Mouse (Mus musculus) CH12.LX (cell line): ENCODE data around the gene Gnat1. TPM values are rescaled to one million over a fixed set of nuclear protein-coding genes. Genes with fewer than 3 reads are reported as not detected.

Experiments used
- DNase-seq: peaks from one replicate; pipeline ENCODE4 v3.0.0-alpha.2; 2013; ENCODE audit errors: extremely low read depth
- H3K27ac ChIP-seq: 2 replicates; pipeline ENCODE4 v1.5.1; 2012; ENCODE audit warnings: low read depth, mild to moderate bottlenecking, control low read depth, moderate library complexity; ENCODE audit not compliant: insufficient read depth
- H3K27me3 ChIP-seq: replicated peaks from 2 replicates; pipeline ENCODE3; 2012; ENCODE audit warnings: inconsistent platforms
- H3K36me3 ChIP-seq, 2 experiments: replicated peaks in 1 of 2; 2 replicates each; pipeline versions ENCODE3 to v1.6.1; 2012; ENCODE audit warnings: inconsistent platforms in 1 of 2, low read length in 1 of 2, mild to moderate bottlenecking in 1 of 2, mixed read lengths in 1 of 2, moderate library complexity in 1 of 2; ENCODE audit not compliant: control insufficient read depth in 1 of 2, insufficient read depth in 1 of 2
- H3K4me1 ChIP-seq, 2 experiments: 2 replicates each; pipeline ENCODE4 v1.6.1; 2012; ENCODE audit warnings: inconsistent platforms in 1 of 2, moderate library complexity in 1 of 2; ENCODE audit not compliant: insufficient read depth in 2 of 2, control insufficient read depth in 1 of 2
- H3K4me2 ChIP-seq: 2 replicates; pipeline ENCODE4 v1.6.1; 2012; ENCODE audit warnings: low read depth, mild to moderate bottlenecking, control low read depth; ENCODE audit not compliant: poor library complexity, insufficient read depth, severe bottlenecking
- H3K4me3 ChIP-seq, 3 experiments: fragments of 150-350 bp in 1 of 3; sonication (generic) in 1 of 3; replicated peaks in 1 of 3; 2 replicates each; pipeline versions ENCODE3 to v1.5.1; 2011 to 2012; ENCODE audit warnings: low read depth in 2 of 3, low read length in 2 of 3, mild to moderate bottlenecking in 2 of 3, moderate library complexity in 2 of 3, control low read depth in 1 of 3, improper control_type of control experiment in 1 of 3, inconsistent platforms in 1 of 3, mixed read lengths in 1 of 3; ENCODE audit not compliant: poor library complexity in 1 of 3
- H3K79me2 ChIP-seq: replicated peaks from 2 replicates; pipeline ENCODE4 v1.6.1; 2012; ENCODE audit warnings: mild to moderate bottlenecking, moderate library complexity; ENCODE audit not compliant: control insufficient read depth, poor library complexity, insufficient read depth, severe bottlenecking; ENCODE audit errors: extremely low read depth
- H3K9ac ChIP-seq: 2 replicates; pipeline ENCODE4 v1.6.1; 2012; ENCODE audit warnings: low read depth, mild to moderate bottlenecking, control low read depth, moderate library complexity; ENCODE audit not compliant: insufficient read depth
- H3K9me3 ChIP-seq: replicated peaks from 2 replicates; pipeline ENCODE3; 2012; ENCODE audit warnings: low read length, inconsistent platforms, mixed read lengths
- CHD2 ChIP-seq: IDR thresholded peaks from 2 replicates; pipeline ENCODE4 v1.6.1; 2011; ENCODE audit warnings: low read length, improper control_type of control experiment
- E2F4 ChIP-seq: IDR thresholded peaks from 2 replicates; pipeline ENCODE4 v1.6.1; 2011; ENCODE audit warnings: low read depth, low read length, improper control_type of control experiment; ENCODE audit not compliant: insufficient replicate concordance
- EP300 ChIP-seq: IDR thresholded peaks from 2 replicates; pipeline ENCODE4 v1.6.1; 2011; ENCODE audit warnings: low read length, improper control_type of control experiment
- GABPA ChIP-seq: IDR thresholded peaks from 2 replicates; pipeline ENCODE4 v1.6.1; 2012; ENCODE audit warnings: low read depth, low read length, improper control_type of control experiment, inconsistent platforms; ENCODE audit not compliant: insufficient replicate concordance
- HCFC1 ChIP-seq: IDR thresholded peaks from 2 replicates; pipeline ENCODE4 v1.6.1; 2012; ENCODE audit warnings: low read depth, mild to moderate bottlenecking, inconsistent platforms, low read length, improper control_type of control experiment
- IRF4 ChIP-seq: IDR thresholded peaks from 2 replicates; pipeline ENCODE4 v1.6.1; 2014; ENCODE audit warnings: low read depth, mild to moderate bottlenecking, inconsistent platforms, low read length, improper control_type of control experiment
- JUN ChIP-seq: IDR thresholded peaks from 2 replicates; pipeline ENCODE4 v1.6.1; 2011; ENCODE audit warnings: low read depth, mild to moderate bottlenecking, low read length, improper control_type of control experiment, moderate library complexity; ENCODE audit not compliant: insufficient read depth
- MAFK ChIP-seq: IDR thresholded peaks from 2 replicates; pipeline ENCODE4 v1.6.1; 2011; ENCODE audit warnings: low read length, improper control_type of control experiment; ENCODE audit not compliant: insufficient replicate concordance
- MAX ChIP-seq: IDR thresholded peaks from 2 replicates; pipeline ENCODE4 v1.6.1; 2011; ENCODE audit warnings: low read length, improper control_type of control experiment
- MXI1 ChIP-seq: IDR thresholded peaks from 2 replicates; pipeline ENCODE4 v1.6.1; 2011; ENCODE audit warnings: mild to moderate bottlenecking, low read depth, low read length, improper control_type of control experiment
- NRF1 ChIP-seq: IDR thresholded peaks from 2 replicates; pipeline ENCODE4 v1.6.1; 2014; ENCODE audit warnings: low read depth, mild to moderate bottlenecking, inconsistent platforms, low read length, improper control_type of control experiment, moderate library complexity
- PAX5 ChIP-seq: IDR thresholded peaks from 2 replicates; pipeline ENCODE4 v1.6.1; 2012; ENCODE audit warnings: low read length, inconsistent platforms, mixed read lengths
- POLR2A ChIP-seq: IDR thresholded peaks from 2 replicates; pipeline ENCODE4 v1.6.1; 2011; ENCODE audit warnings: low read depth, mild to moderate bottlenecking, improper control_type of control experiment, low read length
- POLR2AphosphoS2 ChIP-seq: IDR thresholded peaks from 2 replicates; pipeline ENCODE4 v1.6.1; 2011; ENCODE audit warnings: low read depth, low read length, improper control_type of control experiment
- SMC3 ChIP-seq: IDR thresholded peaks from 2 replicates; pipeline ENCODE4 v1.6.1; 2011; ENCODE audit warnings: low read depth, low read length, improper control_type of control experiment
- TBP ChIP-seq: conservative IDR thresholded peaks from 2 replicates; pipeline ENCODE4 v1.6.1; 2011; ENCODE audit warnings: low read depth, low read length, improper control_type of control experiment
- UBTF ChIP-seq: IDR thresholded peaks from 2 replicates; pipeline ENCODE4 v1.6.1; 2012; ENCODE audit warnings: low read depth, mild to moderate bottlenecking, inconsistent platforms, low read length, improper control_type of control experiment, moderate library complexity
- USF2 ChIP-seq: conservative IDR thresholded peaks from 2 replicates; pipeline ENCODE4 v1.6.1; 2011; ENCODE audit warnings: low read depth, low read length, improper control_type of control experiment
- ZC3H11A ChIP-seq: IDR thresholded peaks from 2 replicates; pipeline ENCODE4 v1.6.1; 2012; ENCODE audit warnings: low read depth, mild to moderate bottlenecking, inconsistent platforms, low read length, improper control_type of control experiment
- ZKSCAN1 ChIP-seq: IDR thresholded peaks from 2 replicates; pipeline ENCODE4 v1.6.1; 2012; ENCODE audit warnings: low read depth, inconsistent platforms, low read length, improper control_type of control experiment, borderline replicate concordance
- dilution Hi-C: fragments of 300-500 bp; cut with MboI; formaldehyde crosslinking; loops from 2 replicates; pipeline ENCODE4 v1.14.3; 2020; ENCODE audit warnings: low sequenced_read_pairs; ENCODE audit not compliant: extremely low pct_unique_long_range_greater_than_20kb, extremely low pct_ligation_motif_present
- in situ Hi-C: fragments of 300-500 bp; cut with MboI; formaldehyde crosslinking; loops from 3 replicates; pipeline ENCODE4 v1.14.3; 2019; ENCODE audit warnings: low sequenced_read_pairs, low pct_ligation_motif_present, low pct_unique_long_range_greater_than_20kb, mixed read lengths
- polyA plus RNA-seq: library from polyadenylated mRNA; unstranded; fragments of >175 nt; gene quantifications from 2 replicates; pipeline ENCODE4 v1.2.1, GENCODE M21; 2012; ENCODE audit warnings: low read depth; ENCODE audit not compliant: insufficient read length
- total RNA-seq, 2 experiments: library from RNA; depleted of rRNA; stranded (reverse); fragments of 300-350 nt in 1 of 2; fragments of >200 nt in 1 of 2; gene quantifications; 2 replicates each; pipeline ENCODE4 v1.2.3; 2012 to 2014

The Gnat1 gene
- total and polyA plus RNA-seq, 3 experiments = 3.0 TPM; not detected in 2

DNA sequence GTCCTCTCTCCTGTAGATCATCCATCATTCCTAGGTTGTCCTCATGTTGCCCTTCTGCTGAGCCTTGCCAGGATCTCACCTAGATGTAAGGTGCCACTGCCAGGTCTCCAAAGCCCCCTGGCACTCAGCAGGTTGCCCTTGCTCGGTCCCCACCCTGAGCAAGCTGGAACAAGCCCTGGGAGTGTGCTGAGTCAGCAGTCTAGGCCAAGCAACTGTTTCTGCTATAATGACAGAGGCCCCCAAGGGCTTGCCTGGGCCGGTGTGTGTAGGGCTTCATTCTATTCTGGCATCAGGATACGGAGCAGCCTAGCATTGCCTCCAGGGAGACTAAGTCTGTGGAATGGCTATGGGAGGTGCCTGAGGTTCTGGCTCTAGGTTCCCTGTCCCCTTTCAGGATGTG lies 18.7 kb downstream of the Gnat1 start:
- in situ Hi-C loops (no loop called here), dilution Hi-C loops (no loop called here)
- H3K27ac ChIP-seq = no peak overlapping the region
- H3K4me2 ChIP-seq = no peak overlapping the region
- no peaks in the 10 kb centered on the region for H3K79me2 ChIP-seq
- H3K27me3 ChIP-seq = peaks cover 91% of the 10 kb centered on the region
- no peak for DNase-seq
- no peak overlapping the region for H3K4me3 ChIP-seq
- no peaks in the 10 kb centered on the region for H3K9me3 ChIP-seq
- H3K9ac ChIP-seq = no peak overlapping the region
- no peaks in the 10 kb centered on the region for H3K36me3 ChIP-seq
- TF ChIP-seq MAFK (peak; percentile 89), JUN (no peak)
- peaks cover 10 to 21% of the 10 kb centered on the region in 2 experiments for H3K4me1 ChIP-seq

- DNase-seq = no peak
- Histone ChIP-seq H3K4me3 (no peak overlapping the region), H3K79me2 (no peaks in the 10 kb centered on the region), H3K4me1 (peaks cover 13 to 18% of the 10 kb centered on the region in 2 experiments), H3K4me2 (no peak overlapping the region), H3K9me3 (no peaks in the 10 kb centered on the region), H3K27ac (no peak overlapping the region), H3K27me3 (peaks cover 91% of the 10 kb centered on the region), H3K36me3 (no peaks in the 10 kb centered on the region), H3K9ac (no peak overlapping the region)
- TF ChIP-seq GABPA (no peak), MAX (no peak), MXI1 (no peak), E2F4 (no peak), ZC3H11A (no peak), NRF1 (no peak), UBTF (no peak), PAX5 (no peak), JUN (no peak), POLR2AphosphoS2 (no peak), MAFK (no peak), ZKSCAN1 (no peak), USF2 (no peak), SMC3 (no peak), CHD2 (no peak), EP300 (no peak), POLR2A (no peak), HCFC1 (no peak), IRF4 (no peak), TBP (no peak)
- in situ Hi-C loops = no loop called here
- dilution Hi-C loops = no loop called here
Measured at GRCm38 (mm10) chr9:107659961-107660360, 19.6 kb downstream of the Gnat1 start.
